In the genomic region with DNA sequence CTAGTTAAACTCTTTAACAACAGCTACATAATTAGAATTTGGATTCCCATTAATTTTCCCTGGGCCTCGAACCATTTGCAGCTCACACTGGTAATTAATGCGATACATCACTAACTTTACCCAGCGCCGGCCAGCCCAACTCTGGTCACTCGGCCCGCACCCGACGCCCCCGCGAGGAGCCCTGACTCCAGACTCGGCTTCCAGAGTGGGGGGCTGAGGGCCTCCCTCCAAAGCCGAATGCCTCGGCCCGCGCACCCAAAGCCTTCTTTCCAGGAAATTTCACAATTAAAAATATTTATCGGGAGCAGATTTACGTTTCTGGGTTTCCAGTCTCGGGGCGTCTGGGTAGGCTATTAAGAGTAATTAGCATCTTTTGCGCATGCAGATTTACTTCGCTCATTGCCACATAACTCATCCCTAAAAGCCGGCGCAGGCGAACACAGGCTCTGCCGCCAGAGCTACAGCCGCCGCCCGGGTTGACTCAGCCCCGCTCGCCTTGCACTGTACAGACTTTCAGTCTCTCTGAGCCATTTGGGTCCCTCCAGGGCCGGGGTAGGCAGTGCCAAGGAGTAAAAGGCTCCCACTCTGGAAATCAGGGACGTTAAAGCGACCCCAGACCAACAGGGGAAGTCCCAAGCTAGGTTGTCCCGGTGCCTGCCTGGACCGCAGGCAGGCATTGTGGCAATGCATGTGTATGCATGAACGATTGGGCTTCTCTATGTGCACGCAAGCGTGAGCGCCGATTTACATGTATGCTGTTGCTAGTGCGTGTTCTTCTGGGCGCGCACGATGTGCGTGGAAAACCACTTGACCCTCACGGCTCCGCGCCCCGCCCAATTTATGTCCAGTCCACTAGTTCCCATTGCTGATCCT, we compare ENCODE assay signal across 10 mouse cellular contexts. TPM values are rescaled to one million over a fixed set of nuclear protein-coding genes. Genes with fewer than 3 reads are reported as not detected.
DNase-seq lines count a peak whose midpoint lies in the region; ATAC-seq and TF ChIP-seq lines count a peak whose summit lies in the region.
"Had no signal": no experiment of that assay in that cellular context is flagged by ENCODE, and none has a peak within 500 bp of the region (broad histone marks: within the 10 kb centered on the region; RNA-seq: fewer than 3 reads in every experiment).

No protein-coding gene starts in this region.

- TF ChIP-seq EP300 in heart, postnatal 0 days (IDR thresholded peaks at IDR 0.05; ENCODE audit: low read depth) = no peak

- H3K9ac ChIP-seq in kidney, postnatal 0 days (ENCODE audit: low read depth, low read length) = no peak overlapping the region
- no peak overlapping the region for H3K9ac ChIP-seq in heart, postnatal 0 days (replicated peaks; ENCODE audit: low read depth, low read length)
- no peak overlapping the region for H3K9ac ChIP-seq in neural tube, embryonic 12.5 days

- 0 out of 2 replicates have a peak, but pooled peaks cover 4% of the 10 kb centered on the region for H3K4me1 ChIP-seq in kidney, postnatal 0 days (replicated peaks; ENCODE audit: insufficient read depth, low read length)
- H3K4me1 ChIP-seq in heart, postnatal 0 days (ENCODE audit: control insufficient read depth, insufficient read depth) = 0 out of 2 replicates have a peak, but pooled peaks cover 4% of the 10 kb centered on the region
- H3K4me1 ChIP-seq in neural tube, embryonic 12.5 days = peaks cover 35% of the 10 kb centered on the region
- H3K4me1 ChIP-seq in cerebellum, adult 2 months (ENCODE audit: control insufficient read depth, insufficient read depth, low read length) = no peaks in the 10 kb centered on the region

- peak overlapping the region; percentile 1; the same call in 1 of the 2 replicates for H3K4me3 ChIP-seq in kidney, postnatal 0 days (replicated peaks; ENCODE audit: low read depth, low read length)
- H3K4me3 ChIP-seq in heart, postnatal 0 days (ENCODE audit: low read depth, low read length) = peak overlapping the region; percentile 28
- 0 out of 2 replicates have a peak overlapping the region, but pooled peaks have one; percentile 5 for H3K4me3 ChIP-seq in neural tube, embryonic 12.5 days
- no peak overlapping the region for H3K4me3 ChIP-seq in cerebellum, adult 2 months (replicated peaks; ENCODE audit: insufficient read depth, low read depth, low read length)

- H3K27ac ChIP-seq in kidney, postnatal 0 days = no peak overlapping the region
- H3K27ac ChIP-seq in heart, postnatal 0 days (ENCODE audit: low read depth) = no peak overlapping the region
- H3K27ac ChIP-seq in neural tube, embryonic 12.5 days = no peak overlapping the region
- no peak overlapping the region for H3K27ac ChIP-seq in cerebellum, adult 2 months (ENCODE audit: insufficient read depth, low read length)

- H3K9me3 ChIP-seq in kidney, postnatal 0 days (replicated peaks; ENCODE audit: low read length) = no peaks in the 10 kb centered on the region
- no peaks in the 10 kb centered on the region for H3K9me3 ChIP-seq in heart, postnatal 0 days (replicated peaks; ENCODE audit: control insufficient read depth, low read length)
- H3K9me3 ChIP-seq in neural tube, embryonic 12.5 days = no peaks in the 10 kb centered on the region

- H3K4me2 ChIP-seq in kidney, postnatal 0 days (ENCODE audit: low read length) = 0 out of 2 replicates have a peak overlapping the region, but pooled peaks have one; percentile 2
- peak overlapping the region; percentile 53 for H3K4me2 ChIP-seq in heart, postnatal 0 days (ENCODE audit: low read depth, low read length)
- H3K4me2 ChIP-seq in neural tube, embryonic 12.5 days (replicated peaks) = peak overlapping the region; percentile 32

- WGBS in kidney, postnatal 0 days = 2% methylated on average over 49 of the region's 49 CpGs
- WGBS in heart, postnatal 0 days = 4% methylated on average over 49 of the region's 49 CpGs
- WGBS in neural tube, embryonic 12.5 days = 1% methylated on average over 49 of the region's 49 CpGs
- WGBS in cerebellum, adult 2 months = 3% methylated on average over 49 of the region's 49 CpGs

- no peak for TF ChIP-seq POLR2A in cerebellum, adult 2 months (IDR thresholded peaks at IDR 0.05; ENCODE audit: borderline replicate concordance, insufficient read depth, low read length)

- DNase-seq in kidney, postnatal 0 days (ENCODE audit: low spot score) = no peak
- DNase-seq in kidney, postnatal 25 days = no peak
- peak; percentile 60 for DNase-seq in embryo, embryonic 10.5 days (ENCODE audit: low spot score)
- peak; percentile 4 for DNase-seq in heart, postnatal 0 days (ENCODE audit: low spot score)
- DNase-seq in cerebellum, adult 2 months = no peak
- no peak for DNase-seq in cerebellum, adult 11-12 months

- peaks cover 70% of the 10 kb centered on the region for H3K27me3 ChIP-seq in kidney, postnatal 0 days (ENCODE audit: insufficient read depth, low read length)
- H3K27me3 ChIP-seq in heart, postnatal 0 days (ENCODE audit: control insufficient read depth, insufficient read depth, low read length) = peaks cover 82% of the 10 kb centered on the region
- peaks cover 83% of the 10 kb centered on the region for H3K27me3 ChIP-seq in neural tube, embryonic 12.5 days (replicated peaks)
- H3K27me3 ChIP-seq in cerebellum, adult 2 months (ENCODE audit: control insufficient read depth, insufficient read depth, low read length) = peaks cover 10% of the 10 kb centered on the region; the same call in 1 of the 2 replicates

- H3K36me3 ChIP-seq in kidney, postnatal 0 days (ENCODE audit: insufficient read depth, low read length) = no peaks in the 10 kb centered on the region
- no peaks in the 10 kb centered on the region for H3K36me3 ChIP-seq in heart, postnatal 0 days (replicated peaks; ENCODE audit: control insufficient read depth, insufficient read depth, low read length)
- H3K36me3 ChIP-seq in neural tube, embryonic 12.5 days = no peaks in the 10 kb centered on the region

- no peak for ATAC-seq in kidney, postnatal 0 days (replicated peaks; ENCODE audit: low FRiP score, low read depth)
- no peak for ATAC-seq in heart, postnatal 0 days (ENCODE audit: insufficient read depth, low read depth)
- ATAC-seq in neural tube, embryonic 12.5 days (ENCODE audit: low FRiP score, low read depth) = no peak
- no peak for ATAC-seq in inflammation-experienced regulatory T-cells, adult 6 months
- ATAC-seq: activated CD4-positive, CD25-positive, alpha-beta regulatory T cell, adult 4 months had no signal

- TF ChIP-seq CTCF in kidney, postnatal 0 days (IDR thresholded peaks at IDR 0.05; ENCODE audit: low read depth) = no peak
- no peak for TF ChIP-seq CTCF in heart, postnatal 0 days (IDR thresholded peaks at IDR 0.05; ENCODE audit: low read depth)
- TF ChIP-seq CTCF in cerebellum, adult 2 months (IDR thresholded peaks at IDR 0.05; ENCODE audit: borderline replicate concordance, insufficient read depth, low read depth, low read length) = no peak

RNA-seq across cellular contexts. Expression of a gene that starts 12.0 kb away (rescaled TPM):
- 0.04 TPM in 1 of 2 replicates, not detected in the other for polyA plus RNA-seq in kidney, postnatal 0 days (2015; fragmentation: Nextera tagmentation; extraction: Ambion mirVana)
- total RNA-seq in heart, postnatal 0 days (2014; rRNA removed; ENCODE audit: low replicate concordance) = not detected in 2 replicates
- polyA plus RNA-seq in heart, postnatal 0 days (2015; fragmentation: Nextera tagmentation; extraction: Ambion mirVana) = not detected in 2 replicates
- polyA plus RNA-seq in neural tube, embryonic 12.5 days (2016; fragmentation: Nextera tagmentation; extraction: Ambion mirVana) = 20.3 and 21.3 TPM in 2 replicates
- 5.4 and 6.0 TPM in 2 replicates for polyA plus RNA-seq in cerebellum, adult 2 months (2012; rRNA removed)
- polyA plus RNA-seq in inflammation-experienced regulatory T-cells, adult 6 months (2017; shearing (Covaris generic)) = not detected
- total RNA-seq: layer of hippocampus, adult 8-10 months had no signal
- polyA plus RNA-seq: activated CD4-positive, CD25-positive, alpha-beta regulatory T cell, adult 4 months had no signal

Comparison
In these comparisons a context has a peak if more than half of its experiments do, and no peak if none do; other contexts are left out.
1. DNase-seq: peak in embryo, embryonic 10.5 days (single experiment) and heart, postnatal 0 days (single experiment); none in kidney, postnatal 0 days (single experiment), kidney, postnatal 25 days (0 of 2), cerebellum, adult 2 months (0 of 2) and cerebellum, adult 11-12 months (single experiment).
2. H3K4me2 ChIP-seq: peak in every context shown above with its lines; median percentile 53 in heart, postnatal 0 days; 32 in neural tube, embryonic 12.5 days; 2 in kidney, postnatal 0 days.